Mouse (Mus musculus) midbrain, embryonic 14.5 days (tissue): ENCODE measurements around the gene Bcl6. TPM values are rescaled to one million over a fixed set of nuclear protein-coding genes. Genes with fewer than 3 reads are reported as not detected.
A peak's percentile ranks its signal among the peaks of the same experiment; 100 is the strongest.

Experiments used
- ATAC-seq: fragments of 200-750 bp; cut with Nextera tagmentation; 2 replicates; pipeline ENCODE4 v1.8.0; 2017; ENCODE audit warnings: moderate number of reproducible peaks, moderate library complexity; ENCODE audit not compliant: low FRiP score, low TSS enrichment
- DNase-seq: peaks from one replicate; pipeline ENCODE4 v3.0.0-alpha.2; 2015
- H3K27ac ChIP-seq: fragments of 300-500 bp; sonication (generic); replicated peaks from 2 replicates; pipeline ENCODE4 v1.5.1; 2014; ENCODE audit warnings: mild to moderate bottlenecking, low read depth, low read length, moderate library complexity
- H3K27me3 ChIP-seq: fragments of 300-500 bp; sonication (generic); 2 replicates; pipeline ENCODE4 v1.6.1; 2014; ENCODE audit warnings: low read length, control low read depth, mixed read lengths; ENCODE audit not compliant: control insufficient read depth, insufficient read depth
- H3K36me3 ChIP-seq: fragments of 300-500 bp; sonication (generic); 2 replicates; pipeline ENCODE4 v1.6.1; 2014; ENCODE audit warnings: low read length, control low read depth; ENCODE audit not compliant: control insufficient read depth, insufficient read depth
- H3K4me1 ChIP-seq: fragments of 300-500 bp; sonication (generic); 2 replicates; pipeline ENCODE4 v1.6.1; 2014; ENCODE audit warnings: mild to moderate bottlenecking, antibody characterized with exemption, low read length, control low read depth; ENCODE audit not compliant: control insufficient read depth, insufficient read depth
- H3K4me2 ChIP-seq: fragments of 300-500 bp; sonication (generic); 2 replicates; pipeline ENCODE4 v1.6.1; 2014; ENCODE audit warnings: mild to moderate bottlenecking, low read length, moderate library complexity
- H3K4me3 ChIP-seq: fragments of 300-500 bp; sonication (generic); replicated peaks from 2 replicates; pipeline ENCODE4 v1.5.1; 2014; ENCODE audit warnings: low read depth, low read length
- H3K9ac ChIP-seq: fragments of 300-500 bp; sonication (generic); replicated peaks from 2 replicates; pipeline ENCODE4 v1.6.1; 2014; ENCODE audit warnings: mild to moderate bottlenecking, low read length, moderate library complexity
- H3K9me3 ChIP-seq: fragments of 300-500 bp; sonication (generic); 2 replicates; pipeline ENCODE4 v1.6.1; 2016; ENCODE audit warnings: low read length, control low read depth, mixed read lengths; ENCODE audit not compliant: control insufficient read depth
- WGBS: fragments of 180-500 bp; shearing (Covaris S2); extraction: QIAGEN DNeasy Blood & Tissue Kit; methylation state at CpG from one replicate; pipeline ENCODE4 v1.1.7; 2014; 5-methylcytosine and 5-hydroxymethylcytosine counted together
- polyA plus RNA-seq: library from polyadenylated mRNA; unstranded; fragments of >200 nt; fragmentation: Nextera tagmentation; extraction: Ambion mirVana; gene quantifications from 2 replicates; pipeline ENCODE4 v1.2.1, GENCODE M21; 2014

Gene Bcl6
- polyA plus RNA-seq = 0.26 and 0.39 TPM in 2 replicates

GRCm38 (mm10) chr16:23988466-23989208 is at the start of gene Bcl6, which contains the start of gene Gm37419:
Gene Bcl6 (minus strand): TSS chr16:23988852.
Gene Gm37419 (plus strand): TSS chr16:23988482.
- peak; percentile 87 for ATAC-seq
- no peaks in the 10 kb centered on the region for H3K9me3 ChIP-seq
- H3K27me3 ChIP-seq = peaks cover 34% of the 10 kb centered on the region
- peak within 1 kb of the TSS; percentile 83 for H3K9ac ChIP-seq
- DNase-seq = peak; percentile 95
- H3K4me1 ChIP-seq = peaks cover 27% of the 10 kb centered on the region
- H3K4me3 ChIP-seq = peak within 1 kb of the TSS; percentile 56
- no peaks in the 10 kb centered on the region for H3K36me3 ChIP-seq
- under 1% methylated on average over 68 of the region's 68 CpGs for WGBS
- peak within 1 kb of the TSS; percentile 98 for H3K27ac ChIP-seq
- H3K4me2 ChIP-seq = peak within 1 kb of the TSS; percentile 100

GRCm38 (mm10) chr16:24036398-24036797 is 47.7 kb upstream of the Bcl6 start:
- Histone ChIP-seq H3K36me3 (no peaks in the 10 kb centered on the region), H3K9me3 (no peaks in the 10 kb centered on the region), H3K4me1 (no peaks in the 10 kb centered on the region), H3K9ac (no peak overlapping the region), H3K4me3 (no peak overlapping the region), H3K4me2 (no peak overlapping the region), H3K27me3 (no peaks in the 10 kb centered on the region), H3K27ac (no peak overlapping the region)
- WGBS = 91% methylated on average over 3 of the region's 3 CpGs
- no peak for ATAC-seq
- DNase-seq = no peak

GRCm38 (mm10) chr16:24035767-24036166 is 47.1 kb upstream of the Bcl6 start:
- DNase-seq (no peak), ATAC-seq (no peak)
- Histone ChIP-seq H3K27ac (no peak overlapping the region), H3K4me1 (no peaks in the 10 kb centered on the region), H3K4me2 (no peak overlapping the region), H3K27me3 (no peaks in the 10 kb centered on the region), H3K9ac (no peak overlapping the region), H3K4me3 (no peak overlapping the region), H3K9me3 (no peaks in the 10 kb centered on the region), H3K36me3 (no peaks in the 10 kb centered on the region)

- 76% methylated on average over 2 of the region's 2 CpGs for WGBS
- no peak overlapping the region for H3K27ac ChIP-seq
- DNase-seq = no peak
Measured at GRCm38 (mm10) chr16:24034450-24034849, 45.8 kb upstream of the Bcl6 start.

GRCm38 (mm10) chr16:24033259-24033658 is 44.6 kb upstream of the Bcl6 start:
- WGBS = 93% methylated on average over 5 of the region's 5 CpGs

More at GRCm38 (mm10) chr16:24034450-24034849, 45.8 kb upstream of the Bcl6 start:
- Histone ChIP-seq H3K4me2 (no peak overlapping the region), H3K9ac (no peak overlapping the region), H3K4me3 (no peak overlapping the region), H3K9me3 (no peaks in the 10 kb centered on the region), H3K36me3 (no peaks in the 10 kb centered on the region), H3K4me1 (no peaks in the 10 kb centered on the region), H3K27me3 (no peaks in the 10 kb centered on the region)
- ATAC-seq = no peak

GRCm38 (mm10) chr16:24029965-24030672 is 41.5 kb upstream of the Bcl6 start:
- H3K4me1 ChIP-seq = no peaks in the 10 kb centered on the region
- H3K27ac ChIP-seq = no peak overlapping the region
- 83% methylated on average over 2 of the region's 2 CpGs for WGBS
- H3K4me2 ChIP-seq = no peak overlapping the region
- H3K27me3 ChIP-seq = no peaks in the 10 kb centered on the region
- DNase-seq = no peak
- H3K9ac ChIP-seq = no peak overlapping the region
- no peak for ATAC-seq
- no peak overlapping the region for H3K4me3 ChIP-seq
- no peaks in the 10 kb centered on the region for H3K9me3 ChIP-seq
- no peaks in the 10 kb centered on the region for H3K36me3 ChIP-seq

More at GRCm38 (mm10) chr16:24033259-24033658, 44.6 kb upstream of the Bcl6 start:
- no peak overlapping the region for H3K4me3 ChIP-seq
- ATAC-seq (no peak), DNase-seq (no peak)
- no peak overlapping the region for H3K27ac ChIP-seq
- H3K27me3 ChIP-seq = no peaks in the 10 kb centered on the region
- no peaks in the 10 kb centered on the region for H3K36me3 ChIP-seq
- H3K4me2 ChIP-seq = no peak overlapping the region
- H3K9ac ChIP-seq = no peak overlapping the region
- H3K4me1 ChIP-seq = no peaks in the 10 kb centered on the region
- no peaks in the 10 kb centered on the region for H3K9me3 ChIP-seq

- WGBS = 75% methylated on average over 7 of the region's 7 CpGs
- ATAC-seq (no peak), DNase-seq (no peak)
- Histone ChIP-seq H3K9me3 (no peaks in the 10 kb centered on the region), H3K27me3 (no peaks in the 10 kb centered on the region), H3K4me3 (no peak overlapping the region), H3K27ac (no peak overlapping the region), H3K4me2 (no peak overlapping the region), H3K4me1 (no peaks in the 10 kb centered on the region), H3K9ac (no peak overlapping the region), H3K36me3 (no peaks in the 10 kb centered on the region)
Measured at GRCm38 (mm10) chr16:24025442-24025841, 36.8 kb upstream of the Bcl6 start.

- H3K27ac ChIP-seq = no peak overlapping the region
- no peaks in the 10 kb centered on the region for H3K9me3 ChIP-seq
- no peaks in the 10 kb centered on the region for H3K27me3 ChIP-seq
- 92% methylated on average over 4 of the region's 4 CpGs for WGBS
- no peaks in the 10 kb centered on the region for H3K4me1 ChIP-seq
- no peak overlapping the region for H3K4me3 ChIP-seq
- H3K36me3 ChIP-seq = no peaks in the 10 kb centered on the region
- no peak for ATAC-seq
- no peak overlapping the region for H3K9ac ChIP-seq
- no peak for DNase-seq
- H3K4me2 ChIP-seq = no peak overlapping the region
Measured at GRCm38 (mm10) chr16:24022605-24023004, 34.0 kb upstream of the Bcl6 start.
